Mouse (Mus musculus) spleen, adult 12 weeks (tissue): ENCODE results near the gene Mrpl49.

Source experiments
- DNase-seq: peaks from one replicate; pipeline ENCODE4 v3.0.0; 2022; ENCODE audit warnings: low spot score

Mrpl49 gene

GRCm38 (mm10) chr19:6057313-6058096 is at the start of gene Mrpl49, which contains the start of gene Fau:
Mrpl49 (minus strand) TSS chr19:6057785.
Fau (plus strand) TSS chr19:6057844.
- peak; percentile 98 for DNase-seq

GRCm38 (mm10) chr19:6105586-6105985 is 48.0 kb upstream of the Mrpl49 start, which contains the start of gene Naaladl1:
Naaladl1 (plus strand) TSS chr19:6105782.
- DNase-seq: no peak

GRCm38 (mm10) chr19:6104476-6104875 is 46.9 kb upstream of the Mrpl49 start:
- no peak for DNase-seq

- peak; percentile 76 for DNase-seq
Observed at GRCm38 (mm10) chr19:6102169-6102853, 44.7 kb upstream of the Mrpl49 start.

- no peak for DNase-seq
Observed at GRCm38 (mm10) chr19:6101186-6101585, 43.6 kb upstream of the Mrpl49 start.

- DNase-seq: no peak
Observed at GRCm38 (mm10) chr19:6097847-6098246, 40.3 kb upstream of the Mrpl49 start.

GRCm38 (mm10) chr19:6094119-6094518 is 36.5 kb upstream of the Mrpl49 start, which contains the start of gene AC131692.1:
AC131692.1 (plus strand) TSS chr19:6094419.
- DNase-seq: no peak

GRCm38 (mm10) chr19:6088841-6089240 is 31.3 kb upstream of the Mrpl49 start:
- no peak for DNase-seq

GRCm38 (mm10) chr19:6085417-6085879 is 27.9 kb upstream of the Mrpl49 start:
- DNase-seq: peak; percentile 67

GRCm38 (mm10) chr19:6084478-6085248 is 27.1 kb upstream of the Mrpl49 start, which contains the start of the genes Zfpl1 and Cdca5:
Zfpl1 (minus strand) TSS chr19:6084956.
Cdca5 (plus strand) TSS chr19:6084983.
- DNase-seq: peak; percentile 94

- no peak for DNase-seq
Observed at GRCm38 (mm10) chr19:6082156-6082555, 24.6 kb upstream of the Mrpl49 start, which contains the start of gene Gm28374. Gm28374 (minus strand) TSS chr19:6082256.

- no peak for DNase-seq
Observed at GRCm38 (mm10) chr19:6079983-6080480, 22.4 kb upstream of the Mrpl49 start, which contains the start of gene Tmem262. Tmem262 (plus strand) TSS chr19:6080033.

GRCm38 (mm10) chr19:6076564-6077393 is 19.2 kb upstream of the Mrpl49 start, which contains the start of gene Vps51:
Vps51 (minus strand) TSS chr19:6077231.
- DNase-seq: peak; percentile 71

GRCm38 (mm10) chr19:6073889-6074288 is 16.3 kb upstream of the Mrpl49 start:
- DNase-seq: no peak

GRCm38 (mm10) chr19:6071261-6071660 is 13.7 kb upstream of the Mrpl49 start:
- DNase-seq: no peak

- DNase-seq: no peak
Observed at GRCm38 (mm10) chr19:6070571-6071250, 13.1 kb upstream of the Mrpl49 start.

GRCm38 (mm10) chr19:6069851-6070250 is 12.3 kb upstream of the Mrpl49 start:
- DNase-seq: no peak

- DNase-seq: no peak
Observed at GRCm38 (mm10) chr19:6068951-6069350, 11.4 kb upstream of the Mrpl49 start.

GRCm38 (mm10) chr19:6067724-6068415 is 10.3 kb upstream of the Mrpl49 start, which contains the start of gene Tm7sf2:
Tm7sf2 (minus strand) TSS chr19:6068373.
- DNase-seq: peak; percentile 82
